In the genomic region with DNA sequence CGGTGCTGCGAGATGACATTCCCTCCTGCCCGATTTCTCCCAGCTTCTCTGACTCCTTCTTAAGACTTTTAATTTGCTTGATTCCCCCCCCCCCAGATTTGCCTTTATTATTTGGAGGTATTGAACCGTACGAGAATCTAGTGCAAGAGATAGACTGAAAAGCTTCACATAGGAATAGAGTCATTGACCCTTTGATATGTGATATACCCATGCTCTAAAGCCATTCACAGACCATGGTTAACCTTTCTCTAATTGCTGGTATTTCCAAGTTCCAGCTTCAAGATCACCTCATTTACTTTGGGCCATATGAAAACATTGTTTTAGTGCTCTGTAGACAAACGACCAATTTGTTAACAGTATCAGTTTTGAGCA, we compare ENCODE assay signal across 8 mouse cellular contexts. TPM values are rescaled to one million over a fixed set of nuclear protein-coding genes. Genes with fewer than 3 reads are reported as not detected.
A peak's percentile ranks its signal among the peaks of the same experiment; 100 is the strongest.
DNase-seq lines count a peak whose midpoint lies in the region; ATAC-seq and TF ChIP-seq lines count a peak whose summit lies in the region.

No protein-coding gene starts in this region.

- peak overlapping the region; percentile 79 for H3K9ac ChIP-seq in embryonic facial prominence, embryonic 13.5 days
- H3K9ac ChIP-seq in intestine, embryonic 16.5 days (ENCODE audit: low read depth, low read length), result peak overlapping the region; percentile 93
- H3K9ac ChIP-seq in neural tube, embryonic 12.5 days, result peak overlapping the region; percentile 64

- no peak for ATAC-seq in embryonic facial prominence, embryonic 13.5 days (ENCODE audit: insufficient number of reproducible peaks, insufficient read depth, low FRiP score, low TSS enrichment, low read depth)
- peak; percentile 26 for ATAC-seq in intestine, embryonic 16.5 days
- ATAC-seq in neural tube, embryonic 12.5 days (ENCODE audit: low FRiP score, low read depth), result peak; percentile 31

- no peaks in the 10 kb centered on the region for H3K27me3 ChIP-seq in embryonic facial prominence, embryonic 13.5 days
- H3K27me3 ChIP-seq in intestine, embryonic 16.5 days (replicated peaks; ENCODE audit: control insufficient read depth, insufficient read depth, low read length), result no peaks in the 10 kb centered on the region
- no peaks in the 10 kb centered on the region for H3K27me3 ChIP-seq in neural tube, embryonic 12.5 days (replicated peaks)

- no peaks in the 10 kb centered on the region for H3K9me3 ChIP-seq in embryonic facial prominence, embryonic 13.5 days
- no peaks in the 10 kb centered on the region for H3K9me3 ChIP-seq in intestine, embryonic 16.5 days (ENCODE audit: control insufficient read depth, low read length)
- no peaks in the 10 kb centered on the region for H3K9me3 ChIP-seq in neural tube, embryonic 12.5 days

- peak overlapping the region; percentile 75 for H3K4me2 ChIP-seq in embryonic facial prominence, embryonic 13.5 days
- peak overlapping the region; percentile 77 for H3K4me2 ChIP-seq in intestine, embryonic 16.5 days (ENCODE audit: low read depth, low read length)
- peak overlapping the region; percentile 66 for H3K4me2 ChIP-seq in neural tube, embryonic 12.5 days (replicated peaks)

- WGBS in embryonic facial prominence, embryonic 13.5 days, result 6% methylated on average over 6 of the region's 6 CpGs
- 2% methylated on average over 6 of the region's 6 CpGs for whole genome bisulfite sequencing in intestine, embryonic 16.5 days
- 10% methylated on average over 6 of the region's 6 CpGs for WGBS in neural tube, embryonic 12.5 days

- H3K4me1 ChIP-seq in embryonic facial prominence, embryonic 13.5 days, result peaks cover 9% of the 10 kb centered on the region
- H3K4me1 ChIP-seq in intestine, embryonic 16.5 days (ENCODE audit: control insufficient read depth, insufficient read depth, low read length), result peaks cover 19% of the 10 kb centered on the region; the same call in 1 of the 2 replicates
- H3K4me1 ChIP-seq in neural tube, embryonic 12.5 days, result peaks cover 4% of the 10 kb centered on the region; the same call in 1 of the 2 replicates

- peaks cover 9% of the 10 kb centered on the region for H3K36me3 ChIP-seq in embryonic facial prominence, embryonic 13.5 days
- H3K36me3 ChIP-seq in intestine, embryonic 16.5 days (ENCODE audit: control insufficient read depth, insufficient read depth, low read length), result no peaks in the 10 kb centered on the region
- 0 out of 2 replicates have a peak, but pooled peaks cover 3% of the 10 kb centered on the region for H3K36me3 ChIP-seq in neural tube, embryonic 12.5 days

- H3K27ac ChIP-seq in layer of hippocampus, adult 2 months, result peak overlapping the region; percentile 99
- peak overlapping the region; percentile 90 for H3K27ac ChIP-seq in embryonic facial prominence, embryonic 13.5 days
- H3K27ac ChIP-seq in intestine, embryonic 16.5 days (ENCODE audit: low read length), result peak overlapping the region; percentile 90
- no peak overlapping the region for H3K27ac ChIP-seq in neural tube, embryonic 12.5 days

- peak overlapping the region; percentile 84 for H3K4me3 ChIP-seq in layer of hippocampus, adult 2 months
- peak overlapping the region; percentile 69 for H3K4me3 ChIP-seq in embryonic facial prominence, embryonic 13.5 days
- H3K4me3 ChIP-seq in intestine, embryonic 16.5 days (ENCODE audit: low read length), result peak overlapping the region; percentile 80
- H3K4me3 ChIP-seq in neural tube, embryonic 12.5 days, result peak overlapping the region; percentile 73

- DNase-seq in layer of hippocampus, adult 2 months (ENCODE audit: low spot score in 2 of 2), result no peak
- no peak for DNase-seq in layer of hippocampus, adult 18-20 months (ENCODE audit: low spot score in 2 of 2)
- no peak for DNase-seq in yolk sac, embryonic 10.5 days (ENCODE audit: low spot score)
- no peak for DNase-seq in adrenal gland, postnatal 25 days
- DNase-seq in right cerebral cortex, postnatal 10 days (ENCODE audit: low spot score in 2 of 2), result no peak

- TF ChIP-seq CTCF in layer of hippocampus, adult 2 months (conservative IDR thresholded peaks at IDR 0.05), result no peak

RNA-seq across cellular contexts. Expression of gene Amacr, which starts 0.5 kb away (rescaled TPM):
- total RNA-seq in layer of hippocampus, adult 2 months (2021), result 10 to 100 TPM; 11.1 to 12.0 TPM
- total RNA-seq in layer of hippocampus, adult 18-20 months (2021), result 10 to 100 TPM; 13.2 TPM
- polyA plus RNA-seq in embryonic facial prominence, embryonic 13.5 days (2015; fragmentation: Nextera tagmentation; extraction: Ambion mirVana), result 18.7 and 23.5 TPM in 2 replicates
- 27.1 and 29.4 TPM in 2 replicates for polyA plus RNA-seq in intestine, embryonic 16.5 days (2015; fragmentation: Nextera tagmentation; extraction: Ambion mirVana)
- polyA plus RNA-seq in neural tube, embryonic 12.5 days (2016; fragmentation: Nextera tagmentation; extraction: Ambion mirVana), result 14.0 and 14.3 TPM in 2 replicates
- 21.1 and 22.2 TPM in 2 replicates for total RNA-seq in adrenal gland, postnatal 25 days (2021)

RNA-seq across cellular contexts. Expression of gene Slc45a2, which starts 18.5 kb away (rescaled TPM):
- total RNA-seq in layer of hippocampus, adult 2 months (2021), result not detected
- not detected for total RNA-seq in layer of hippocampus, adult 18-20 months (2021)
- 0.72 and 0.81 TPM in 2 replicates for polyA plus RNA-seq in embryonic facial prominence, embryonic 13.5 days (2015; fragmentation: Nextera tagmentation; extraction: Ambion mirVana)
- polyA plus RNA-seq in intestine, embryonic 16.5 days (2015; fragmentation: Nextera tagmentation; extraction: Ambion mirVana), result not detected in 2 replicates
- polyA plus RNA-seq in neural tube, embryonic 12.5 days (2016; fragmentation: Nextera tagmentation; extraction: Ambion mirVana), result 0.10 and 0.15 TPM in 2 replicates
- total RNA-seq in adrenal gland, postnatal 25 days (2021), result not detected in 2 replicates

RNA-seq across cellular contexts. Expression of gene C1qtnf3, which starts 29.9 kb away (rescaled TPM):
- not detected for total RNA-seq in layer of hippocampus, adult 2 months (2021)
- not detected for total RNA-seq in layer of hippocampus, adult 18-20 months (2021)
- 4.2 and 7.0 TPM in 2 replicates for polyA plus RNA-seq in embryonic facial prominence, embryonic 13.5 days (2015; fragmentation: Nextera tagmentation; extraction: Ambion mirVana)
- polyA plus RNA-seq in intestine, embryonic 16.5 days (2015; fragmentation: Nextera tagmentation; extraction: Ambion mirVana), result 2.2 and 2.7 TPM in 2 replicates
- polyA plus RNA-seq in neural tube, embryonic 12.5 days (2016; fragmentation: Nextera tagmentation; extraction: Ambion mirVana), result 27.7 and 30.1 TPM in 2 replicates
- total RNA-seq in adrenal gland, postnatal 25 days (2021), result 0.57 and 0.73 TPM in 2 replicates

RNA-seq across cellular contexts. Expression of gene Rxfp3, which starts 55.7 kb away (rescaled TPM):
- total RNA-seq in layer of hippocampus, adult 2 months (2021), result 1 to 10 TPM; 5.2 to 5.5 TPM
- total RNA-seq in layer of hippocampus, adult 18-20 months (2021), result 1 to 10 TPM; 5.5 to 5.9 TPM
- 2.7 and 3.0 TPM in 2 replicates for polyA plus RNA-seq in embryonic facial prominence, embryonic 13.5 days (2015; fragmentation: Nextera tagmentation; extraction: Ambion mirVana)
- not detected in 2 replicates for polyA plus RNA-seq in intestine, embryonic 16.5 days (2015; fragmentation: Nextera tagmentation; extraction: Ambion mirVana)
- polyA plus RNA-seq in neural tube, embryonic 12.5 days (2016; fragmentation: Nextera tagmentation; extraction: Ambion mirVana), result 1.8 and 2.9 TPM in 2 replicates
- total RNA-seq in adrenal gland, postnatal 25 days (2021), result not detected in 2 replicates
